Mouse (Mus musculus) G1E (cell line): ENCODE measurements around the gene Lactbl1. TPM values are rescaled to one million over a fixed set of nuclear protein-coding genes. Genes with fewer than 3 reads are reported as not detected.
A peak's percentile ranks its signal among the peaks of the same experiment; 100 is the strongest.

Source experiments
- ATAC-seq: 2 replicates; pipeline ENCODE4 v1.8.0; 2016; ENCODE audit warnings: mild to moderate bottlenecking; ENCODE audit not compliant: insufficient number of reproducible peaks, poor library complexity, low FRiP score, severe bottlenecking; ENCODE audit errors: extremely low read depth
- DNase-seq: peaks from one replicate; pipeline ENCODE4 v3.0.0; 2012; ENCODE audit warnings: low spot score
- H3K27me3 ChIP-seq: 2 replicates; pipeline ENCODE4 v1.6.1; 2012; ENCODE audit warnings: mild to moderate bottlenecking, low read length, inconsistent platforms; ENCODE audit not compliant: insufficient read depth
- H3K36me3 ChIP-seq: replicated peaks from 2 replicates; pipeline ENCODE3; 2012; ENCODE audit warnings: mild to moderate bottlenecking, inconsistent platforms
- H3K4me1 ChIP-seq: 2 replicates; pipeline ENCODE4 v1.6.1; 2012; ENCODE audit warnings: low read depth, low read length, inconsistent platforms, mixed read lengths; ENCODE audit not compliant: insufficient read depth
- H3K4me3 ChIP-seq: 2 replicates; pipeline ENCODE4 v1.5.1; 2012; ENCODE audit warnings: low read depth, mild to moderate bottlenecking, inconsistent platforms, low read length, moderate library complexity, mixed read lengths
- H3K9me3 ChIP-seq: replicated peaks from 2 replicates; pipeline ENCODE4 v1.6.1; 2012; ENCODE audit warnings: inconsistent platforms
- CTCF ChIP-seq: IDR thresholded peaks from 2 replicates; pipeline ENCODE4 v1.5.1; 2012; ENCODE audit warnings: low read depth, low read length, inconsistent platforms, mixed read lengths
- GATA1 ChIP-seq: IDR thresholded peaks from 2 replicates; pipeline ENCODE4 v1.6.1; 2012; ENCODE audit warnings: borderline replicate concordance, low read length, inconsistent platforms, mixed read lengths
- GATA2 ChIP-seq: IDR thresholded peaks from 2 replicates; pipeline ENCODE4 v1.6.1; 2012; ENCODE audit warnings: low read depth, low read length, inconsistent platforms, borderline replicate concordance
- POLR2AphosphoS5 ChIP-seq: IDR thresholded peaks from 2 replicates; pipeline ENCODE4 v1.6.1; 2012; ENCODE audit warnings: low read depth, low read length, inconsistent platforms; ENCODE audit not compliant: insufficient replicate concordance
- TAL1 ChIP-seq: conservative IDR thresholded peaks from 2 replicates; pipeline ENCODE4 v1.6.1; 2012; ENCODE audit warnings: low read depth, low read length, inconsistent platforms, mixed read lengths
- polyA plus RNA-seq: library from polyadenylated mRNA; stranded (reverse); fragments of >175 nt; gene quantifications from 2 replicates; pipeline ENCODE4 v1.2.3, GENCODE M21; 2012
- total RNA-seq, 2 experiments: library from RNA; stranded (forward) in 1 of 2; stranded (reverse) in 1 of 2; fragments of 200-1000 nt in 1 of 2; fragments of >200 nt in 1 of 2; fragmentation: Nextera tagmentation in 1 of 2; gene quantifications; 2 replicates each; pipeline ENCODE4 v1.2.3; 2014 to 2017

Gene Lactbl1
- total RNA-seq (2014; fragmentation: Nextera tagmentation) = not detected in 2 replicates
- total RNA-seq (2017) = not detected in 2 replicates
- polyA plus RNA-seq = 0.02 and 0.04 TPM in 2 replicates

DNA sequence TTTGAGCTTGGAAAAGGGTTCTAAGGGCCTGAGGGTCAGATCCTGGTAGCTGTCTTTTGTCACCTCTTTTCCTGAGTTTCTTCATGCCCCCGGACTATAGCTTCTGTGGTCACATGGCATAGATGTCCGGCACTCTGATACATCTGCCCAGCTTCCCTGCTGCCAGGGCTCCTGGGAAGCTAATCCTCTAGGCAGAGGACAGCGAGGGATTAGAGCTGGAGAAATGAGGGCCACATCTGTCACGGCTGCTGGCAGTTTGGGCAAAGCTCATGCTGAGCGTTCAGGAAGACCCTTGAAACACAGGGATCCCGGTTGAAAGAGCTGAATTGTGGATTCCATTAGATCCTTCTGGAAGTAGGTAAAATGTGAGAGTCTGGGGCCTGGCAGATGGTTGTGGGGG lies at the start of gene Lactbl1:
Gene Lactbl1, plus strand, starts transcription at position 234 of the 400 bp plus-strand sequence.
- no peaks in the 10 kb centered on the region for H3K9me3 ChIP-seq
- H3K4me1 ChIP-seq = peaks cover 22% of the 10 kb centered on the region; the same call in 1 of the 2 replicates
- H3K4me3 ChIP-seq = no peak within 1 kb of the TSS
- peaks cover 8% of the 10 kb centered on the region; the same call in 1 of the 2 replicates for H3K27me3 ChIP-seq
- H3K36me3 ChIP-seq = no peaks in the 10 kb centered on the region
- no peak for ATAC-seq
- DNase-seq = no peak
- no peak for TF ChIP-seq GATA1
- TF ChIP-seq CTCF = no peak
- TF ChIP-seq GATA2 = no peak
- TF ChIP-seq TAL1 = no peak

DNA sequence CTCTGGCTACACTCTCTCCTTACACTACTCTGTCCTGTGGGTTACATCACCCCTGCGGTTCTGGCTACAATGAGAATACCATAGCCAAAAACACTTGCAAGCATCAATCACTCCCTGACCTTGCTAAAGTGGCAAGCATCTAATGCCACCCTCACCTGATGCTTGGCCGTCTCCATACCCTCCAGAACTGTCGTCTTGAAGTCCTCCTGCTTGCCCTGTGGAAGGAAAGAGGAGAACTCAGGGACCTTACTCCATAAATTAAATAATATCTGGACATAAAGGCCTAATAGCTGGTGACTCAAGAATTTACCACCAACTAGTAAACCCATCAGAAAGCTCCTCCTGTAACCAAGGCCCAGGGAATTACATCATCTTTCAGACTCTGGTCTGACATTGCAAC lies 40.5 kb upstream of the Lactbl1 start:
- no peak overlapping the region for H3K4me3 ChIP-seq
- peaks cover 39% of the 10 kb centered on the region for H3K36me3 ChIP-seq
- peaks cover 6% of the 10 kb centered on the region; the same call in 1 of the 2 replicates for H3K4me1 ChIP-seq
- H3K9me3 ChIP-seq = no peaks in the 10 kb centered on the region
- DNase-seq (no peak), ATAC-seq (no peak)
- H3K27me3 ChIP-seq = no peaks in the 10 kb centered on the region
- TF ChIP-seq GATA2 = no peak
- no peak for TF ChIP-seq CTCF
- no peak for TF ChIP-seq TAL1
- no peak for TF ChIP-seq POLR2AphosphoS5
- no peak for TF ChIP-seq GATA1

DNA sequence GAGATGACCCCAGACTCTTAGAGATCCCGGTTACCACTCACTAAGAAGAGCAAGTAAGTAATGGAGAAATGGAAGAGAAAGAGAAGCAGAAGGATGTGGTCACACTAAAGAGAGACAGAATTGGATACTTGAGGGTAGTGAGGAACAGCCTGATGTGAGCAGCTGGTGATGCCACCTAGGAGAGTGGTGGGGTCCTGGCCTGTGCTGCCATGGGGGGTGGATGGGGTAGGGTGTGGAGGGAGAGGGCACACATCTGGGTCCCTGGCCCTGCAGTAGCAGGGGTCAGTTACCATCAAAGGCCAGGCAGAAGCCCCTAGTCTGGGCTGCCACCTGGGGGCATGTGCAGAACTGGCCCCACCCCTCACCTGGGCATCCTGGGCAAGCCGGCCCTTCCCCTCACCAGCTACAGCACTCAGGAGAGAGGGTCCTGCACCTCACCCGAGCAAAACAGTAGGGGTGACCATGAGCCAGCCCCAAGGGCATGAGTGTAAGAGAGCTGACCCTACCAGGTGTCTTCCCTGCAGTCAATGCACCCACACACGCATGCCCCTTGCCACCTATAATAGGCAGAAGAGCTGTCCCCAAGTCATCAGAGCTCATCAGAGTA lies 35.1 kb upstream of the Lactbl1 start:
- no peak for DNase-seq
- H3K36me3 ChIP-seq = peaks cover 54% of the 10 kb centered on the region
- no peaks in the 10 kb centered on the region for H3K9me3 ChIP-seq
- H3K4me1 ChIP-seq = peaks cover 38% of the 10 kb centered on the region
- TF ChIP-seq GATA1 (no peak), CTCF (no peak), POLR2AphosphoS5 (no peak), GATA2 (no peak), TAL1 (no peak)
- no peak overlapping the region for H3K4me3 ChIP-seq
- no peak for ATAC-seq
- no peaks in the 10 kb centered on the region for H3K27me3 ChIP-seq

DNA sequence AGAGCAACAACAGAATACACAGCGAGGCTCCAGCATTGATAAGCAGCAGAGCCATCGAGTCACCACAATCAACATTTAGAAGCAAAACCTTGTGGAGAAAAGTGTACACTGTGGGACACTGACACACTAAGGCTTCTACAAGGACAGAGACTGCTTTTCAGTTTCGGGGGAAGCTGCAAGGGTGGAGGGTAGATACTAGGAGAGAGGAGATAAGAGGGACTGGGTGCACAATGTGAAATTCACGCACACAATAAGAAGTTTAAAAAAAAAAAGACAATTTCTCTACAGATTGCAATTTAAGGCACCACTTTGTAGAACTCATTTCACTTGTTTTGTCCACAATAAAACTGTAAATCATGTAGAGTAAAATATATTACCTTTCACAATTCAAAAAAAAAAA lies 34.4 kb upstream of the Lactbl1 start:
- Histone ChIP-seq H3K4me3 (no peak overlapping the region; the same call in 1 of the 2 replicates), H3K36me3 (peaks cover 55% of the 10 kb centered on the region)
- no peak for ATAC-seq

DNA sequence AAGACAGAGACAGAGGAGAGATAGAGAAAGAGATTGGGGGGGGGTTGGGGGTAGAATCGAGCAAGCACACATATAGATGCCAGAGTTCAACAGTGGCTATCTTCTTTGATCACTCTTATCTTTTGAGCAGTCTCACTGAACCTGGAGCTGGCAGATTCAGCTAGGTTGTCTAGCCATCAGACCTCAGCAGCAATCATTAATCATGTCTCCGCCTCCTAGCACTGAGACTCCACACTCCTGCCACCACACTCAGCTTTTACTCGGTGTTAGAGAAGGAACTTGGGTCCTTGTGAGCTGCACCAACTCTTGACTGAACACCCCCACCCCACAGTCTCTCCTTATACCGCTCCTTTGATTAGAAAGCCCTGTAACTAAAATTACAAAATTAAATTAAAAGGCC lies 30.3 kb upstream of the Lactbl1 start:
- ATAC-seq (peak; percentile 28; the same call in 1 of the 2 replicates), DNase-seq (no peak)
- H3K27me3 ChIP-seq = no peaks in the 10 kb centered on the region
- H3K9me3 ChIP-seq = no peaks in the 10 kb centered on the region
- H3K4me1 ChIP-seq = peaks cover 48% of the 10 kb centered on the region
- H3K4me3 ChIP-seq = no peak overlapping the region
- TF ChIP-seq POLR2AphosphoS5 = no peak
- no peak for TF ChIP-seq CTCF
- TF ChIP-seq TAL1 = no peak
- no peak for TF ChIP-seq GATA1
- TF ChIP-seq GATA2 = no peak
- peaks cover 48% of the 10 kb centered on the region for H3K36me3 ChIP-seq

More for the DNA sequence above, 34.4 kb upstream of the Lactbl1 start:
- no peak for TF ChIP-seq POLR2AphosphoS5
- TF ChIP-seq GATA1 = no peak
- TF ChIP-seq CTCF = no peak
- no peak for TF ChIP-seq GATA2
- no peak for TF ChIP-seq TAL1
- Histone ChIP-seq H3K27me3 (no peaks in the 10 kb centered on the region), H3K9me3 (no peaks in the 10 kb centered on the region), H3K4me1 (peaks cover 42% of the 10 kb centered on the region)
- no peak for DNase-seq

DNA sequence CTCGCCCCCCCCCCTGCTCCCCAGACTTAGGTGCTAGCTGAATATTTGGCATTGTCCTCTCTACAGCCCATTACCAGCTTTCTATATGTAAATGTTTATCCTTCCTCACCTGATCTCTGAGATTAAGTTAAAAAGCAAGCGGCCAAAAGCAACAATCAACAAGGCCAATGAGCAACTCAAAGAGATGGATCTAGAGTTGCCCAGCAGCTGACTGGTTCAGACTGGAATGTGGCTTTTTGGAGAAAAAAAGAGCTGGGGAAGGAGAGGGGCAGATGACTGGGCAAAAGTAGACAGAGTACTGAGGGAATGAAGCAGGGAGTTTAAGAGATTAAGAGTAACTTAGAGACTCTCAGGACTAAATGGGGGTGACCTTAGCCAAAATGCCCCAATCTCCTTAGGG lies 28.4 kb upstream of the Lactbl1 start:
- DNase-seq (no peak), ATAC-seq (no peak)
- Histone ChIP-seq H3K9me3 (no peaks in the 10 kb centered on the region), H3K36me3 (peaks cover 45% of the 10 kb centered on the region), H3K4me3 (no peak overlapping the region), H3K4me1 (peaks cover 50% of the 10 kb centered on the region), H3K27me3 (no peaks in the 10 kb centered on the region)
- TF ChIP-seq GATA2 = no peak
- TF ChIP-seq POLR2AphosphoS5 = no peak
- TF ChIP-seq GATA1 = no peak
- TF ChIP-seq CTCF = no peak
- no peak for TF ChIP-seq TAL1
